Mouse (Mus musculus): ENCODE data around the gene Ugt1a9. TPM values are rescaled to one million over a fixed set of nuclear protein-coding genes. Genes with fewer than 3 reads are reported as not detected.

Gene Ugt1a9
- polyA plus RNA-seq, 1 experiment from 2014 or later = 0.10 TPM

DNA sequence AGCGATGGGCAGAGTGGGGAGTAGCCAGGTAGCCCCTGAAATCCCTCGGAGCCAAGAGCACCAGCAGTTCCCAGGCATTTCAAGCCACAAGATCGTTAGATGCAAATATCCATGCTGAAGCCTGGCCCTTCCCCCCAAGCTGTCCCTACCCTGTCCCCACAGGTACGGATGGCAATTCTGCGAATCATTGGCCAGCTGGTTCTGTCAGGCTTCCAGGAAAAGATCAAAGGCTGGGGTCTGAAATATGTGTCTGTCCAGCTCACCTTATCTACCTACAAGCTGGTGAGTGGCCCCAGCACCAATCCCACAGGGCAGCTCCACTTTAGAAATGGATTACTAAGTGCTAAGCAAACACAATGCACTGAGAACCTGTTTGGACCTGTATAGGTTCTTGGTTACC lies 166.7 kb downstream of the Ugt1a9 start:
- 78% methylated on average over 5 of the region's 5 CpGs for WGBS (ENCODE audit: missing documents)

DNA sequence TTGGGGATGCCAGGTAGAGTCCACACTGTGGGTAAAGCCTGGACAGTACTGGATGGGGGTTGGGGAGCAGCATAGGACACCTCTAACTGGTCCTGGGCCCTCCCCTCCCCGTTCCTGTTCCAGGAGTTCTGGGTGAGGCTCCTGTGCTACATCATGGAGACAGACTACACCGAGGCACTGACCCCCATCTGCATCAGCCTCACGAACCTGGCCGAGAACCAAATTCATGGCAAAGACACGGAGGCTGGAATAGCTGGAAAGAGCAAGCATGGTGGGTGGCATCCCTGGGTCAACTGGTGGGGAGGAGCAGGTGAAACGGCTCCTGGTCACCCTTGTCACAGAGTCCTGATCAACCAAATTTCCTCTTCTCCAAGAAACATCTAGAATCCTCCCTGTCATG lies 168.2 kb downstream of the Ugt1a9 start:
- no peak overlapping the region for H3K4me3 ChIP-seq (ENCODE audit: inconsistent target)
- no peak overlapping the region for H3K27ac ChIP-seq
- no peaks in the 10 kb centered on the region for H3K36me3 ChIP-seq (ENCODE audit: inconsistent target)
- no peaks in the 10 kb centered on the region for H3K79me2 ChIP-seq (ENCODE audit: inconsistent target)
- 80% methylated on average over 6 of the region's 6 CpGs for WGBS (ENCODE audit: missing documents)

More for the DNA sequence above, 166.7 kb downstream of the Ugt1a9 start:
- H3K4me3 ChIP-seq (ENCODE audit: inconsistent target) = no peak overlapping the region
- no peaks in the 10 kb centered on the region for H3K79me2 ChIP-seq (ENCODE audit: inconsistent target)
- no peak overlapping the region for H3K27ac ChIP-seq
- no peaks in the 10 kb centered on the region for H3K36me3 ChIP-seq (ENCODE audit: inconsistent target)

DNA sequence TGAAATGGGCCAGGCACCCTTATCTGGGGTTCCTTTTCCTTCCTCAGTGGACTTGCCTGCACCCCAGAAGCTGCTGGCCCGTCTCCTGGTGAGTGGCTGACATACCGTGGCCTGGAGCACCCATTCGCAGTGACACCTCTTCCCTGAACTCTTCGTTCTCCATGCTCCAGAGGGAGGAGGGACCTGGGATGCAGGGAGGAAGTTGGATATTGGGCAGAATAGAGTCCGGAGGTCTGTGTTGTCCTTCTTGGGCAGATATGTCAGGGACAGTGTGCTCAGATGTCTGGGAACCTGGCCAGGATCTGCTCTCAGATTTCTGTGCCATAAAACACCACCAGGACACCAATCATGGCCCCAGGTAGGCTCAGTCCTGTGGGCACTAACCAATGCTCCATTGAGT lies 169.5 kb downstream of the Ugt1a9 start:
- H3K27ac ChIP-seq = no peak overlapping the region
- H3K4me3 ChIP-seq (ENCODE audit: inconsistent target) = no peak overlapping the region
- WGBS (ENCODE audit: missing documents) = 73% methylated on average over 5 of the region's 5 CpGs
- no peaks in the 10 kb centered on the region for H3K79me2 ChIP-seq (ENCODE audit: inconsistent target)
- no peaks in the 10 kb centered on the region for H3K36me3 ChIP-seq (ENCODE audit: inconsistent target)

DNA sequence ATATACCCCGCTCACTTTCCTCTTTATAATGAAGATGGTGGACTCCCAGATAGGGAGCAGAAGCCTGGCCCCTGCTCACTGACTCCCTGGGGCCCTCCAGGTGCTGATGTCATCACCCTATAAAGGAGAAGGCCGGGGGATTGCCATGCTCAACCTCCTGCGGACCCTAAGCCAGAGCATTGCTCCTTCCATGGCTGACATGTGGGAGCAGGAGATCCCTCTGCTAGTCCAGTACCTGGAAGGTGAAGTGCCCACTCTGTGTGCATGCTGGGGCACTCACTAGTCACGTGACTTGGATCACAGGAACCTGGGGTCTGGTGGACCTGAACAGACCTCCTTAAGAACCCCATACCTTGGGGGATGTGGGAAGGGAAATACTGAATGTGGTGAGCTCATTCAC lies 170.0 kb downstream of the Ugt1a9 start:
- no peaks in the 10 kb centered on the region for H3K36me3 ChIP-seq (ENCODE audit: inconsistent target)
- no peaks in the 10 kb centered on the region for H3K79me2 ChIP-seq (ENCODE audit: inconsistent target)
- 75% methylated on average over 4 of the region's 4 CpGs for WGBS (ENCODE audit: missing documents)
- no peak overlapping the region for H3K4me3 ChIP-seq (ENCODE audit: inconsistent target)
- no peak overlapping the region for H3K27ac ChIP-seq

DNA sequence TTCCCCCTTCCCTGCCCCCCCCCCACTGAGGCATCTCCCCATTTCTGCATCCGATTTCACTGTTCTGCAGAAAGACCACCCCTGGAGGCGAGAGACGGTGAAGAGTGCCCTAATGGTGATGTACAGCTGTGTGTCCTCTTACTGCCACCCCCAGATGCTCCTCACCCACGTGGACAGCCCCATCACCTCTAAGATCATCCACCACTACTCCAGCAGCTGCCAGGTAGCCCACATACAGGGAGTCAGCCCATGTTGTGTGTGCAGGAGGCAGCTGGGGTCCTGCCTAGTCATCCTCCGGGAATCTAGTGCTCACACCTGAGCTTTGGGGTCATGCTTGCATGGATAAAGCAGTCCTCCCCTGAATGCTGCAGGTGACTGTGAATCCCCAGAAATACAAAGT lies 173.3 kb downstream of the Ugt1a9 start:
- 66% methylated on average over 5 of the region's 5 CpGs for WGBS (ENCODE audit: missing documents)
- no peak overlapping the region for H3K4me3 ChIP-seq (ENCODE audit: inconsistent target)

DNA sequence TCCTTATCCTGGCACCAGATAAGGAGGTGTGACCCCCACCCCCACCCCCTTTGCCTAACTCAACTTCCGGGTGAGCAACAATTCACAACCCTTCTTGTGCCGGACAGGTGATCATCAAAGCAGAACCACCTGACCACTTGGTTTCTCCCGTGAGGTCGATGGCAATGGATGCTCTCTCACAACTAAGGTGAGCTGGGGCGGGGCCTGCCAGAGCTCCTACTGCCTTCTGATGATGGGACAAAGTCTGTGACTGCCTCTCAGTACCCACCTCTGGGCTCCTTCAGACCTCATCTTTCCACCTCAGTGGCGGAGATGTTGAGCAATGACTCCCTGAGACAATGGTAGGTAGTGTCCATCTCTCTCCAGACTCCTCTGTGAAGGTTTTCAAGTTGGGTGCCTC lies 175.3 kb downstream of the Ugt1a9 start:
- Histone ChIP-seq H3K4me3 (ENCODE audit: inconsistent target) (no peak overlapping the region), H3K36me3 (ENCODE audit: inconsistent target) (no peaks in the 10 kb centered on the region), H3K79me2 (ENCODE audit: inconsistent target) (no peaks in the 10 kb centered on the region), H3K27ac (no peak overlapping the region)
- WGBS (ENCODE audit: missing documents) = 79% methylated on average over 6 of the region's 6 CpGs

More for the DNA sequence above, 173.3 kb downstream of the Ugt1a9 start:
- Histone ChIP-seq H3K79me2 (ENCODE audit: inconsistent target) (no peaks in the 10 kb centered on the region), H3K36me3 (ENCODE audit: inconsistent target) (no peaks in the 10 kb centered on the region), H3K27ac (no peak overlapping the region)

DNA sequence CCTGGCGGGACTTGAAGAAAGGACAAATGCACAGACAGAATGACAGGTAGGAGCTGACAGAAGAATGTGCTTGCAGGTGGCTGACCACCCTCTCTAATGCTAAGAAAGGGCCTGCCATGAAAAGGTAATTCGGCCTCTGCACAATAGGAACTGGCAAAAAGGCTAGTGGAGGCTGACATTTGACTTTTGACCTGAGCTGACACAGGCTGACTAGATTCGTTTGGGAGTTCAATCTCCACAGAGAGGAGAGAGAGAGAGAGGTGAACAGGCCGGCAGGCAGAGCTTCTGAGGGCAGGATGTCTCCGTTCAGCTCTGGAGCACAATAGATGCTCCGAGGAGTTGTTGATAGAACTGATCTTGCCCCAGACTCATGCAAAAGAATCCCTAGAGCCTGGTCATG lies 175.8 kb downstream of the Ugt1a9 start:
- H3K36me3 ChIP-seq (ENCODE audit: inconsistent target) = no peaks in the 10 kb centered on the region
- H3K79me2 ChIP-seq (ENCODE audit: inconsistent target) = no peaks in the 10 kb centered on the region
- WGBS (ENCODE audit: missing documents) = 53% methylated on average over 6 of the region's 6 CpGs
- no peak overlapping the region for H3K27ac ChIP-seq
- no peak overlapping the region for H3K4me3 ChIP-seq (ENCODE audit: inconsistent target)

DNA sequence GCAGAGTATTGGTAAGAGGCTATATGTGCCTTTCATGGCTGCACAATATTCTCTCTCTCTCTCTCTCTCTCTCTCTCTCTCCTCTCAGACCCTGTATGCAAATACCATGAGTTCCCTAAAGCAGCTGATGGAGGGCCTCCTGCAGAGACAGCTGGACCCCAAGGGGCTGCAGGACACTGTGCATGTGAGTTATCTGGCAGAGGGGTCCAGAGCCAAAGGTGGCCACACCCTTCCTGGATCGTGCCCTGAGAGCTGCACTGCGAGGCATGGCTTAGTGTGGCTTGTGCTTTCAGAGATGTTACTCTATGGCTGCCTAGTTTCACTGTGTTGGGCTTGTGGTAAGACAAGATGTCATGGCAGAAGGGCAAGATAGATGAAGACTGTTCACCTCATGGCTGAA lies 177.1 kb downstream of the Ugt1a9 start:
- H3K79me2 ChIP-seq (ENCODE audit: inconsistent target) = no peaks in the 10 kb centered on the region
- 52% methylated on average over 2 of the region's 2 CpGs for WGBS (ENCODE audit: missing documents)

DNA sequence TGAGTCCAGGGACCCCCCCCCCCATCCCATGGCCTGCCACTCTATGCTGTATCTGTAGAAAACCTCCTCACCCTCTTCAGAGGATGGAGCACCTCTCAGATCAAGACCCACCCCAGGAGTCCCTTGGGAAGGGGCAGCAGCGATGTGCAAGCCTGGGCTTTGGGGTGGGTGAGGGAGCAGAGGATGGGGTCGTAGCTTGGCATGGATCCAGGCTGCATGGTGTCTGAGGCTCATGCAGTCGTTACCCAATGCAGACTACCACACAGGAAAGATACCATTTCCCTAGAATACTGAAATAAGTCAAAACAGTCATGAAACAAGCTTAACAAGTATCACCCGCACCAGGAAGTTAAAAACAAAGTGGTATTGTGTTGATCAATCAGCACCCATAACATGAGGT lies 178.1 kb downstream of the Ugt1a9 start:
- Histone ChIP-seq H3K27ac (no peak overlapping the region), H3K36me3 (ENCODE audit: inconsistent target) (no peaks in the 10 kb centered on the region), H3K4me3 (ENCODE audit: inconsistent target) (no peak overlapping the region), H3K79me2 (ENCODE audit: inconsistent target) (no peaks in the 10 kb centered on the region)
- 54% methylated on average over 4 of the region's 4 CpGs for WGBS (ENCODE audit: missing documents)

More for the DNA sequence above, 177.1 kb downstream of the Ugt1a9 start:
- Histone ChIP-seq H3K4me3 (ENCODE audit: inconsistent target) (no peak overlapping the region), H3K36me3 (ENCODE audit: inconsistent target) (no peaks in the 10 kb centered on the region), H3K27ac (no peak overlapping the region)

DNA sequence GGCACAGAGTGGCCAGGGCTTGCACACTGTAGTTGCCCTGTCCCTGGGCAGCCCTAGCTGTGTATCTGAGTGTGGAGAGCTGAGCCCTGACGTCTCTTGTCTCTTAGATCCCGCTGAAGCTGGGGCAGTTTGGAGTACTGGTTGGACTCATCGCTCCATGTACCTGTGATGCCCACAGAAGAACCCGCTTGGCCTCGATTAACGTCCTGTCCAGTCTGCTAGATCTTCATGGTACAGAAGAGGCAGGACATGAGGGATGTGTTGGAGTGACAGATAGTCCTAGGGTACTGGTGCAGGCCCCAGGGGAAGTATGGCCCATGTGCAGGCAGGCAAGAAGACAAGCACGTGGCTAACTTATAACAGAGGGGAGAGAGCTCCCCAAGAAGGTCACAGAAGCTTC lies 179.0 kb downstream of the Ugt1a9 start:
- no peaks in the 10 kb centered on the region for H3K36me3 ChIP-seq (ENCODE audit: inconsistent target)
- no peak overlapping the region for H3K4me3 ChIP-seq (ENCODE audit: inconsistent target)
- H3K79me2 ChIP-seq (ENCODE audit: inconsistent target) = no peaks in the 10 kb centered on the region
- H3K27ac ChIP-seq = no peak overlapping the region
- WGBS (ENCODE audit: missing documents) = 83% methylated on average over 7 of the region's 7 CpGs

DNA sequence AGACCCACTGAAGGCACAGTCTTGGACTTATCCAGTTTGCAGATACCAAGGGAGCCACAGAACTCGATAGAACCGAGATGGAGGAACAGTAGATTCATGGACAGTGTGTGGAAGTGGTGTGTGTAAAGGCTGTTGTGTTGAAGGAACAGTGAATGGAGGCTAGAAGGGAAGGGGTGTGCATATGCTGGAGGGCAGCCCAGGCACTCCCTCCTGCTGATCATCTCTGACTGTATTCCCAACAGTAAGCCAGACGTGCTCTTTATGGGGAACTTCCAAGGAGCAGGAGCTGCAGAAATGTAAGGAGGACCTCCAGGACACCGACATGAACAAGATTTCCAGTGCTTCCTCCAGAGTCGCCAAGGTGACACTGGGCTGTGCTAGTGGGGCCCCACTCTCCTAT lies 179.4 kb downstream of the Ugt1a9 start:
- Histone ChIP-seq H3K27ac (no peak overlapping the region), H3K79me2 (ENCODE audit: inconsistent target) (no peaks in the 10 kb centered on the region), H3K4me3 (ENCODE audit: inconsistent target) (no peak overlapping the region), H3K36me3 (ENCODE audit: inconsistent target) (no peaks in the 10 kb centered on the region)
- 89% methylated on average over 5 of the region's 5 CpGs for WGBS (ENCODE audit: missing documents)

DNA sequence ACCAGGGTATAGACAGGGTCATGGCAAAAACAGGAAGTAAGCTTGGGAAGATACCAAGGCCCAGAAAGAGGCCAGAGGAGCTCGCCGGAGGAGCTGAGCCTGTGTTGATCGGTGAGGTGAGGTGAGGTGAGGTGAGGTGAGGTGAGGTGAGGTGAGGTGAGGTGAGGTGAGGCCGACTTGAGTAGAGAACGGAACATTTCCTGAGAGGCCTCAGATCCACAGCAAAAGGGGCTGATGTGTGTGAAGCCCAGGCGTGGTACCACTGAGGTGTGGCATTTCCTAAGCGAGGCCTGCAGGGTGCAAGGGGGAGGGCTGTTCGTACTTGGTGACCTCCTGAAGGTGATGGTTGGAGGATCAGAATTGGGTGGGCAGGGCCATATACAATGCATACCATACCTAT lies 182.5 kb downstream of the Ugt1a9 start:
- Histone ChIP-seq H3K4me3 (ENCODE audit: inconsistent target) (no peak overlapping the region), H3K79me2 (ENCODE audit: inconsistent target) (no peaks in the 10 kb centered on the region), H3K36me3 (ENCODE audit: inconsistent target) (no peaks in the 10 kb centered on the region), H3K27ac (no peak overlapping the region)
- WGBS (ENCODE audit: missing documents) = 61% methylated on average over 8 of the region's 8 CpGs

DNA sequence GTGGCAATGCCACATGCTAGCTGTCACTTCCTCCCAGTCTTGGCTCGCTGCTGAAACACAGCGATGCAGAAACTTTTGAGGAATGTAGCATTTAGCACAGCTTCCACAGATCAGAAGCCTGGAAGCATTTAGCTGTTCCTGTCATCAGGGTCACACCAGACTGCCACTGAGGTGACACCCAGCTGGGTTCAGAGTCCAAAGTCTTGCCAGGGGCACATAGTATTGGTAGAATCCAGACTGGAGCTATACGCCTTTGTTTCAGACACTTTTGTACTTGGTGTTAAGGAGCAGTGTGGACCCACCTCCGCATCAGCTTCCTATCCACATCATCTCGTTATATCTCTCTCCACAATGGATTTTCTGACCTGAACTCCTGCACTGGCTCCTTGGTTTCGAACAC lies 182.9 kb downstream of the Ugt1a9 start:
- H3K27ac ChIP-seq = no peak overlapping the region
- H3K4me3 ChIP-seq (ENCODE audit: inconsistent target) = no peak overlapping the region
- 76% methylated on average over 6 of the region's 6 CpGs for WGBS (ENCODE audit: missing documents)
- no peaks in the 10 kb centered on the region for H3K79me2 ChIP-seq (ENCODE audit: inconsistent target)
- H3K36me3 ChIP-seq (ENCODE audit: inconsistent target) = no peaks in the 10 kb centered on the region

DNA sequence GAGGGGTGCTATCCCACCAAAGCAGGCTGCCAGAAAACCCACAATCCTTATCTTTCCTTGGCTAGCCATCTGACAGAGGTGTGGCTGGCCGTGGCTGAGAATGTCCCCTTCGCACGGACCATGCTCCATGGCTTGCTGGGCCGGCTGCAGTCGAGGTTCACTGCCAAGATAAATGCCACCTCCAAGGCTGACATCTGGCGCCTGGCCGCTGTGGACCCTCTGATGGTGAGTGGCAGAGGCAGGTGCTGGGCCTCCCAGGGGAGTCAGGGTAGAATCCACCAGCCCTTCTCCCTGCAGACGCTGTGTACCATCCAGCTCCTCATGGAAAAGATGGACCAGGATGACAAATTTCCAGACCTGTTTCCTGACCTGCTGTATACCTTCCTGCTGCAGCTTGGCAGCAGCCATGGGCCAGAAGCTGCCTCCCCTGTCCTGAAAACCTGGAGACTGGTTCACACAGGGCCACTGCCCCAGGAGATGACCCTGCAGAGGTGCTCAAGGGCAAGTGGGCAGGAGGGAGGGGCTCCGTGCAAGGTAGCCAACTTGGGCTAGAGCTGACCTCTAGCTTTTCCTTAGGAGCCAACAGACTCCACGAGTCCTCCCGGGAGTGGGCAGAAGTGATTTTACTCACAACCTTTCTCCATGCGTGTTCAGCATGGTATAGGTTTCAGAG lies 184.3 kb downstream of the Ugt1a9 start:
- H3K36me3 ChIP-seq (ENCODE audit: inconsistent target) = no peaks in the 10 kb centered on the region
- H3K79me2 ChIP-seq (ENCODE audit: inconsistent target) = no peaks in the 10 kb centered on the region
- WGBS (ENCODE audit: missing documents) = 91% methylated on average over 12 of the region's 12 CpGs
- H3K27ac ChIP-seq = no peak overlapping the region
- H3K4me3 ChIP-seq (ENCODE audit: inconsistent target) = no peak overlapping the region

DNA sequence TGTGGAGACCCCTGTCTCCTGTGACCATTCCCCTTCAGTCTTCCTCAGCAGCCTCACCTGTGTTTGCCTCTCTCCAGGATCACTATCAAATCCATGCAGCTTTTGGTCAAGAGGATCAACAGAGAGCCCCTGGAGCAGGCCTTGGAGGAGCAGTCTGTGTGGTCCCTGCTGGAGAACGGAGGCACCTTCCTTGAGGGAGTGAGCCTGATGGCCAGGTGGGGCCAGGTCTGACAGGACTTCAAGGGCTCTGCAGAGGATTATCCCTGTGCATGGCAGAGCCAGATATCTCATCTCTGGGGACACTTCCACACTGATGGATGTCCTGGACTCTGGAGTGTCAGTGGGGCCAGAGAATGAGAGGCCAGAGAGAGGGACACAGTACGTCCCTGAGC lies 184.9 kb downstream of the Ugt1a9 start:
- no peaks in the 10 kb centered on the region for H3K36me3 ChIP-seq (ENCODE audit: inconsistent target)
- H3K79me2 ChIP-seq (ENCODE audit: inconsistent target) = no peaks in the 10 kb centered on the region
- 62% methylated on average over 2 of the region's 2 CpGs for WGBS (ENCODE audit: missing documents)
- H3K27ac ChIP-seq = no peak overlapping the region
- H3K4me3 ChIP-seq (ENCODE audit: inconsistent target) = no peak overlapping the region

Data from macrophage (primary cell).